Mouse (Mus musculus) macrophage (primary cell): ENCODE data around the gene Snrpa. TPM values are rescaled to one million over a fixed set of nuclear protein-coding genes. Genes with fewer than 3 reads are reported as not detected.
"Not testable (repeated sequence)": the region's sequence is repeated elsewhere in the genome, so short reads cannot be mapped to it uniquely, and the experiment has no call there.

Experiments
- H3K27ac ChIP-seq: fragments of 350-480 bp; formaldehyde crosslinking; 2 replicates; pipeline ENCODE4 v1.9.0; 2021
- H3K36me3 ChIP-seq: fragments of 350-480 bp; formaldehyde crosslinking; 2 replicates; pipeline ENCODE4 v1.9.0; 2021; ENCODE audit errors: inconsistent target
- H3K4me3 ChIP-seq: fragments of 350-480 bp; formaldehyde crosslinking; 2 replicates; pipeline ENCODE4 v1.9.0; 2021; ENCODE audit errors: inconsistent target
- H3K79me2 ChIP-seq: fragments of 350-480 bp; formaldehyde crosslinking; 2 replicates; pipeline ENCODE4 v1.9.0; 2021; ENCODE audit errors: inconsistent target
- WGBS: methylation state at CpG from one replicate; pipeline ENCODE4 v1.1.7; 2026; ENCODE audit warnings: inconsistent platforms; ENCODE audit not compliant: missing documents; 5-methylcytosine and 5-hydroxymethylcytosine counted together
- polyA plus RNA-seq: library from polyadenylated mRNA; stranded (reverse); fragments of 250-400 nt; gene quantifications from 3 replicates; pipeline ENCODE4 v1.2.4, GENCODE M21; 2018; ENCODE audit warnings: inconsistent platforms
- total RNA-seq, 78 experiments: library from RNA; depleted of rRNA; stranded (reverse); fragments of 250-400 nt; gene quantifications; 1 replicate in 9 of 78; 2 replicates in 24 of 78; 3 replicates in 43 of 78; 4 replicates in 2 of 78; pipeline ENCODE4 v1.2.4; 2018; ENCODE audit warnings: inconsistent platforms in 56 of 78

Gene Snrpa
- 10 to 100 TPM; 18.0 to 72.3 (median 50.1) TPM for total RNA-seq (2018; cell fraction: chromatin; rRNA removed)
- total RNA-seq (2018; cell fraction: cytosol; rRNA removed) = 10 to 100 TPM; 51.9 to 79.0 (median 62.5) TPM
- 100 to 1,000 TPM in 1 of 26 experiments, 10 to 100 TPM in 25; 22.3 to 135 (median 47.9) TPM for total RNA-seq (2018; cell fraction: nucleus; rRNA removed)
- polyA plus RNA-seq = 56.0 to 80.4 TPM (median 77.1 TPM) in 3 replicates

GRCm38 (mm10) chr7:27195681-27196611 is at the start of gene Snrpa, which contains the start of gene BC024978:
Gene Snrpa (minus strand): TSS chr7:27196271.
Gene BC024978 (plus strand): TSS chr7:27195781.
- WGBS = under 1% methylated on average over 64 of the region's 64 CpGs
- Histone ChIP-seq H3K4me3 (peak within 1 kb of the TSS; percentile 54), H3K36me3 (peaks cover 30% of the 10 kb centered on the region), H3K27ac (peak within 1 kb of the TSS; percentile 96), H3K79me2 (peaks cover 47% of the 10 kb centered on the region)

GRCm38 (mm10) chr7:27244088-27244487 is 48.0 kb upstream of the Snrpa start:
- not testable (repeated sequence) for H3K4me3 ChIP-seq, H3K79me2 ChIP-seq, H3K27ac ChIP-seq
- WGBS = 100% methylated on average over 2 of the region's 2 CpGs
- peaks cover 58% of the 10 kb centered on the region for H3K36me3 ChIP-seq

DNA sequence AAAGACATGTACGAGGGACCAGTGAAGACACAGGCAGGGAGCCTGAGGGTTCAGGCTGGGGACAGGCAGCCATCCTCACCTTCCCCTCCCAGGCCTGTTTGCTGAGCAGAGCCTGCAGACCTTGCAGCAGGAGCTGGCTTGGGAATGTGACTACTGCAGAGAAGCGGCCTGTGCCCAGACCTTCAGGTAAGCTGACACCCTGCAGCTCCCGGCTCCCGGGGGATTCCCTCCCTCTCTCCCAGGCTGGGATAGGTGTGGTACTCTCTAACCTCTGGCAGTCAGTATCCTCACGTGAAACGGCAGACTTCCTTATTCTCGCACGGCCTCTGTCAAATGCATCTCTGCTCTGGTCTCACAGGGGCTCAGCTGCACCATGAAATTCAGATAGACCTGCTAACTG is 47.1 kb upstream of the Snrpa start:
- Histone ChIP-seq H3K27ac (no peak overlapping the region), H3K4me3 (no peak overlapping the region), H3K36me3 (peaks cover 58% of the 10 kb centered on the region), H3K79me2 (no peaks in the 10 kb centered on the region)
- 94% methylated on average over 8 of the region's 8 CpGs for whole genome bisulfite sequencing

DNA sequence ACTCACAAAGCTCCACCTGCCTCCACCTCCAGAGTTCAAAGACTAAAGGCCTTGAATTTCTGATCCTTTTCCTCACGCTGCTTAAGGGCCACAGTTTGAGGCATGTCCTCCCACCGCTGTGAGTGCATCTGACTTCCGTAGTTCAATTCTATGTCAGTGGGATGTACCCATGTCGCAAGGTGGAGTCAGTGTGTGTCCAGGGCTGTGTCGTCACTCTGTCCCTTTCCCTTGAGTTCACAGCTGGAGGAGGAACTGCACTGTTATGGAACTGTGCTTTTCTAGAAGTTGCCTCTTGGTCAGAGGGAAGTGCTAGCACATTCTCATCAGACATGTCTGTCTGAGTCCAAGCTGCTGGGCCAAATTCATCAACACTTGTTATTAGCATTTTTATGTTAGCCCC is 42.5 kb upstream of the Snrpa start:
- peaks cover 9% of the 10 kb centered on the region; the same call in 1 of the 2 replicates for H3K79me2 ChIP-seq
- WGBS = 70% methylated on average over 5 of the region's 5 CpGs
- peaks cover 39% of the 10 kb centered on the region for H3K36me3 ChIP-seq

DNA sequence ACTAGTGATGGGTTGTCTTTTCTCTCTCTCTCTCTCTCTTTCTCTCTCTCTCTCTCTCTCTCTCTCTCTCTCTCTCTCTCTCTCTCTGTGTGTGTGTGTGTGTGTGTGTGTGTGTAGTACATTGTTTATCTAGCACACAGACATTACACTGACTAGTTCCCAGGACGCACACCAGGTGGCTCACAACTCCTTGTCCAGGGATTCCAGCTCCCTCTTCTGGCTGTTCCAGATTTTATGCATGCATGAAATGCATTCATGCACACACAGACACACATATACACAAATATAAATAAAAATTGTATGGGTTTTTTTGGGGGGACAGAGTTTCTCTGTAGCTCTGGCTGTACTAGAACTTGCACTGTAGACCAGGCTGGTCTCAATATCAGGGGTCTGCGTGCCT is 41.5 kb upstream of the Snrpa start:
- H3K36me3 ChIP-seq = peaks cover 28% of the 10 kb centered on the region
- WGBS = 100% methylated on average over 1 of the region's 2 CpGs

More for the DNA sequence above, 42.5 kb upstream of the Snrpa start:
- no peak overlapping the region for H3K4me3 ChIP-seq
- H3K27ac ChIP-seq = no peak overlapping the region

GRCm38 (mm10) chr7:27235726-27236125 is 39.7 kb upstream of the Snrpa start:
- H3K79me2 ChIP-seq = peaks cover 13% of the 10 kb centered on the region; the same call in 1 of the 2 replicates
- no peak overlapping the region for H3K4me3 ChIP-seq
- peaks cover 10% of the 10 kb centered on the region; the same call in 1 of the 2 replicates for H3K36me3 ChIP-seq
- no peak overlapping the region for H3K27ac ChIP-seq
- 96% methylated on average over 2 of the region's 2 CpGs for WGBS

More for the DNA sequence above, 41.5 kb upstream of the Snrpa start:
- Histone ChIP-seq H3K79me2 (peaks cover 13% of the 10 kb centered on the region; the same call in 1 of the 2 replicates), H3K27ac (no peak overlapping the region), H3K4me3 (no peak overlapping the region)

- peak overlapping the region; percentile 46 for H3K27ac ChIP-seq
- H3K36me3 ChIP-seq = no peaks in the 10 kb centered on the region
- H3K4me3 ChIP-seq = peak overlapping the region; percentile 66
- H3K79me2 ChIP-seq = peaks cover 13% of the 10 kb centered on the region; the same call in 1 of the 2 replicates
- WGBS = 10% methylated on average over 6 of the region's 6 CpGs
Observed at GRCm38 (mm10) chr7:27233300-27233699, 37.2 kb upstream of the Snrpa start.

DNA sequence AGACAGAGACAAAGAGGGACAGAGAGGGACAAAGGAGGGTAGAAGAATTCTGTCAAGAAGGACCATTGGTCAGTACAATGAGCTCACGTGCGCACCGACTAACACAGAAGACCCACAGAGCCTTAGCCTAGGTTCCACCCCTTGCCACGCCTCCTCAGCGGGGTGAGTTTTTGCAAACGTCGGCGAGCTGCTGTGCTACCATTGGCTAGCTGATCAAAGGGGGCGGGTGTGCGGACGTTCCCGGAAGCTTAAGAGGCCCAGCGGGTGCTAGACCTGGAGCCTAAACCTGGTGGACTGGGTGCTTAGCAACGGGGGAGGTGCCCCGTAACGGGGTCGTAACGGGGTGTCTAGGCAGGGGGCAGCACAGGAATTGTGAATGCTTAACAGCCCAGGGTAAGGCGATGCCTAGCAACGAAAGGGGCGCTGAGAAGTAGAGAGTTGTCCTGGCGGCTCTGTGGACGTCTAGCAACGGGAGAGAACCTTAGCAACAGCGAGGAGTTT is 36.8 kb upstream of the Snrpa start, which contains the start of gene Coq8b:
Gene Coq8b, plus strand, starts transcription at position 243 of the 501 bp plus-strand sequence.
- H3K4me3 ChIP-seq = peak within 1 kb of the TSS; percentile 66
- H3K36me3 ChIP-seq = no peaks in the 10 kb centered on the region
- under 1% methylated on average over 25 of the region's 25 CpGs for WGBS
- peak within 1 kb of the TSS; percentile 46 for H3K27ac ChIP-seq
- peaks cover 15% of the 10 kb centered on the region for H3K79me2 ChIP-seq

DNA sequence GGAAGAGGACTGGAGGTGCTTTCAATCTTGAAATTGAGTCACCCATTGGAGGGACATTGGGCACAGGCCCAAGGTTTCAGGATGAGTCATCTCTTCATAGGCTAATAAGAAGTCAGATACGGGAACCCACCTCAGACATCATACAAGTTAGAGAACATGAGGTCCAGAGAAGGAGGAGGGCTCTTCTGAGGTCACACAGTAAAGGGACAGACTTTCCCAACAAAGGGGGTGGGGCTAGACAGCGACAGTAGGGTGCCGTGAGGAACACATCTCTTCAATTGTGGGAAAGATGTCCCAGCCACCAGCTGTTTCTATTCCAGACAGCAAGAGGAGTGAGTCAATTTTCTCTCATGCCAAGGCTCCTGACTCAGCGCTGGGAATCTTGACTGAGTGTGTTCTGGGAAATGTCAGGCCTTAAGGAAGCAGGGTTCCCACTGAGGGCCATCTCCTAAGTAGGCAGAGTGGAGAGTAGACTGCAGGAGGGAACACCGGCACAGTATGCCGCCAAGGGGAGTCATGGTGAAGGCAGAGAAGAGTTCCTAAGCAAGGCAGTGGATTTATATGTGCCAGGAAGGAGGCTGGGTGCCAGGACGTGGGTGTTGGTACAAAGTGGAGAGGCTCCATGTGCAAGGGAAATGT is 35.7 kb upstream of the Snrpa start:
- WGBS = 68% methylated on average over 7 of the region's 7 CpGs
- Histone ChIP-seq H3K36me3 (no peaks in the 10 kb centered on the region), H3K79me2 (peaks cover 26% of the 10 kb centered on the region), H3K4me3 (no peak overlapping the region), H3K27ac (no peak overlapping the region)

DNA sequence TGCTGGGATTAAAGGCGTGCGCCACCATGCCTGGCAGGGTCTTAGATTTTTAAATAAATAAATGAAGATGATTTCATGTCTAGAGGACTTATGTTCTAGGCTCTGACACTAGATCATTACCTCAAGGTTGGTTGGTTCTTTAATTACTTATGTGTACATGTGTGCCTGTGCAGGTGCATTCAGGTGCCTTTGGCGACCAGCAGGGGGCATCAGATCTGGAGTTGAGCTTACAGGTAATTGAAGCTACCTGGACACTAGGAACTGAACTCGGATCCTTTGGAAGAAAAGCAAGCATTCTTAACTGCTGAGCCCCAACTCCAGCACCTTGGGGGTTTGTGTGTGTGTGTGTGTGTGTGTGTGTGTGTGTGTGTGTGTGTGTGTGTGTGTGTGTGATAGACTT is 34.7 kb upstream of the Snrpa start:
- peaks cover 36% of the 10 kb centered on the region for H3K79me2 ChIP-seq
- H3K36me3 ChIP-seq = no peaks in the 10 kb centered on the region
- H3K4me3 ChIP-seq = no peak overlapping the region
- no peak overlapping the region for H3K27ac ChIP-seq
- WGBS = 86% methylated on average over 4 of the region's 4 CpGs

GRCm38 (mm10) chr7:27228865-27229264 is 32.8 kb upstream of the Snrpa start:
- Histone ChIP-seq H3K79me2 (peaks cover 48% of the 10 kb centered on the region), H3K27ac (peak overlapping the region; percentile 68)
- WGBS = 14% methylated on average over 6 of the region's 6 CpGs

GRCm38 (mm10) chr7:27228281-27228821 is 32.3 kb upstream of the Snrpa start, which contains the start of gene Itpkc:
Gene Itpkc (minus strand): TSS chr7:27228661.
- 0% methylated on average over 35 of the region's 49 CpGs for WGBS
- Histone ChIP-seq H3K36me3 (no peaks in the 10 kb centered on the region), H3K79me2 (peaks cover 48% of the 10 kb centered on the region), H3K27ac (peak within 1 kb of the TSS; percentile 68), H3K4me3 (peak within 1 kb of the TSS; percentile 63)

More at GRCm38 (mm10) chr7:27228865-27229264, 32.8 kb upstream of the Snrpa start:
- H3K4me3 ChIP-seq = peak overlapping the region; percentile 47
- H3K36me3 ChIP-seq = no peaks in the 10 kb centered on the region

DNA sequence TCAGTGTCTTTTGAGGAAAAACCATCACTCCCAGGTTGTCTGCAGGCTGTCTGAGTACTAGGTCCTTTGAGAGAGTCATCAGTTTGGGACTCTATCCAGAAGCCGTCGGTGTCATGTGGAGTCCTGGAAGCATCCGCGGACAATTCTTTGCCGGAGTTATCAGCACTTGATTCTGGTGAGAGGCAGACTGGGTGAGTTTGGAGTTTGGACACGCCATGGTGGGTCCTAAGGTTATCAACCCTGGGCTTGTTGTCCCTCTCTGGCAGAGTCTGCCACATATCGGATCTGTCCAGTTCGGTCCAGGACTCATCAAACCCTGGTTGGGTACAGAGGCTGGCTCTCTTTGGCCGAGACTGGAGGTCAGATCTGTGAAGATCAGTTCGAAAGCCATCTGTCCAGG is 31.6 kb upstream of the Snrpa start:
- peak overlapping the region; percentile 21; the same call in 1 of the 2 replicates for H3K27ac ChIP-seq
- H3K36me3 ChIP-seq = no peaks in the 10 kb centered on the region
- WGBS = 23% methylated on average over 10 of the region's 10 CpGs
- H3K79me2 ChIP-seq = peaks cover 49% of the 10 kb centered on the region
- peak overlapping the region; percentile 63 for H3K4me3 ChIP-seq

DNA sequence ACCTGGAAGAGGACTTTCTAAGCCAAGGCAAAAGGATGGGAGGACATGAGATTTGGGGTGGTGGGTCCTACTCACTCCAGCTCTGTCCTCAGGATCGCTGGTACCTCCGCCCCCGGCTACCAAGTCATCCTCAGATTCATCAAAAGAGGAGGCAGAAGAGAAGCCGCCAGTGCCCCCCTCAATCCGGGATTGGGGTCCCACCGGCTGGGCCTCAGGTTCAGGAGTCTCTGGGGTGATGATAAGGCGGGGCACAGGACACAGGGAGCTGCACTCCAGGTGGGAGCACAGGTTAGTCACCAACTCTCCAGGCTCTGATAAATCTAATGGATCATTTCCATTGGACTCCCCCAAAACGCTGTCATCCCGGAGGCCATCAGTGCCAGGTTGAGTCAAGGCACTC is 31.2 kb upstream of the Snrpa start:
- Histone ChIP-seq H3K4me3 (peak overlapping the region; percentile 63), H3K79me2 (peaks cover 52% of the 10 kb centered on the region), H3K36me3 (no peaks in the 10 kb centered on the region), H3K27ac (no peak overlapping the region)
- WGBS = 75% methylated on average over 9 of the region's 9 CpGs
